In the genomic region with DNA sequence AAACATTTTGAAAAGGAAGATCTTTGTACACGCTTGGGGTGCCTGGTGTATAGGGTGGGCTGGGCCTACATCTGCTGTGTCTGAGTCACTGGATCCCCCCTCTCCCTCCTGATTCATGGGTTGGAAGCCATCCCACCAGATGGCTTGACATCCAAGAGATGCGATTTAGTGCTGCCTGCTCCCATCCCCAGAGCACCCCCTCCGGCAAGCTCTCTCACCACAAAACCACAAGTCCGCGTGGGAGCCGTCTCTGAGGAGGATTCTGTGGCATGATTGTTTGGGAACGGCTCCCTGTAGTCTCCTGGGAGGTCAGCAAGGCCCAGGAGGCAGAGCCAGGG, we compare ENCODE assay signal across 9 mouse cellular contexts. TPM values are rescaled to one million over a fixed set of nuclear protein-coding genes. Genes with fewer than 3 reads are reported as not detected.
DNase-seq lines count a peak whose midpoint lies in the region; ATAC-seq and TF ChIP-seq lines count a peak whose summit lies in the region.
"Had no signal": no experiment of that assay in that cellular context is flagged by ENCODE, and none has a peak within 500 bp of the region (broad histone marks: within the 10 kb centered on the region; RNA-seq: fewer than 3 reads in every experiment).

No protein-coding gene starts in this region.

- no peak for TF ChIP-seq CTCF in forebrain, postnatal 0 days (IDR thresholded peaks at IDR 0.05; ENCODE audit: low read depth)
- no peak; the same call in 1 of the 2 replicates for TF ChIP-seq CTCF in left cerebral cortex, adult 2 months (IDR thresholded peaks at IDR 0.05)

- intact Hi-C loops in left cerebral cortex, adult 2 months (cut with DNase I) = loop anchor here (5.0 kb wide), 1 partner anchor 63 kb away; no protein-coding TSS in a partner anchor

- 72% methylated on average over 7 of the region's 7 CpGs for WGBS in forebrain, postnatal 0 days
- 73% methylated on average over 7 of the region's 7 CpGs for WGBS in forebrain, embryonic 11.5 days
- 59% methylated on average over 7 of the region's 7 CpGs for WGBS in heart, embryonic 16.5 days
- 42% methylated on average over 7 of the region's 7 CpGs for WGBS in stomach, embryonic 15.5 days

- no peak overlapping the region for H3K4me3 ChIP-seq in forebrain, postnatal 0 days (ENCODE audit: low read depth, low read length)
- H3K4me3 ChIP-seq in forebrain, embryonic 11.5 days (ENCODE audit: low read depth, low read length) = no peak overlapping the region
- no peak overlapping the region for H3K4me3 ChIP-seq in heart, embryonic 16.5 days (ENCODE audit: low read length)
- H3K4me3 ChIP-seq in left cerebral cortex, adult 2 months = no peak overlapping the region
- H3K4me3 ChIP-seq in stomach, embryonic 15.5 days (replicated peaks) = no peak overlapping the region

- peak; percentile 24 for DNase-seq in forebrain, postnatal 0 days
- DNase-seq in forebrain, embryonic 11.5 days (ENCODE audit: low spot score) = no peak
- DNase-seq in brain, adult 2 months (ENCODE audit: low read depth, low spot score) = peak; percentile 95
- peak; percentile 60 to 77 for DNase-seq in left cerebral cortex, adult 2 months (ENCODE audit: extremely low spot score in 1 of 2, low spot score in 2 of 2)
- no peak for DNase-seq in cerebellum, postnatal 4 days (ENCODE audit: low spot score in 2 of 2)

- H3K27ac ChIP-seq in forebrain, postnatal 0 days (ENCODE audit: low read depth, low read length) = no peak overlapping the region
- no peak overlapping the region for H3K27ac ChIP-seq in forebrain, embryonic 11.5 days (ENCODE audit: low read depth, low read length)
- no peak overlapping the region; the same call in 1 of the 2 replicates for H3K27ac ChIP-seq in heart, embryonic 16.5 days (ENCODE audit: low read length)
- peak overlapping the region; percentile 55; the same call in 1 of the 2 replicates for H3K27ac ChIP-seq in left cerebral cortex, adult 2 months
- H3K27ac ChIP-seq in stomach, embryonic 15.5 days = peak overlapping the region; percentile 61; the same call in 1 of the 2 replicates

- H3K4me2 ChIP-seq in forebrain, postnatal 0 days (ENCODE audit: low read depth) = no peak overlapping the region
- H3K4me2 ChIP-seq in forebrain, embryonic 11.5 days (ENCODE audit: low read depth, low read length, severe bottlenecking) = no peak overlapping the region
- no peak overlapping the region for H3K4me2 ChIP-seq in heart, embryonic 16.5 days (ENCODE audit: low read depth, low read length)
- no peak overlapping the region for H3K4me2 ChIP-seq in stomach, embryonic 15.5 days

- no peak overlapping the region for H3K9ac ChIP-seq in forebrain, postnatal 0 days
- no peak overlapping the region for H3K9ac ChIP-seq in forebrain, embryonic 11.5 days (ENCODE audit: low read length)
- H3K9ac ChIP-seq in heart, embryonic 16.5 days (ENCODE audit: low read length) = no peak overlapping the region
- H3K9ac ChIP-seq in stomach, embryonic 15.5 days = no peak overlapping the region

- H3K36me3 ChIP-seq in forebrain, postnatal 0 days (ENCODE audit: insufficient read depth) = no peaks in the 10 kb centered on the region
- H3K36me3 ChIP-seq in forebrain, embryonic 11.5 days (ENCODE audit: control insufficient read depth, insufficient read depth, low read length) = no peaks in the 10 kb centered on the region
- no peaks in the 10 kb centered on the region for H3K36me3 ChIP-seq in heart, embryonic 16.5 days (ENCODE audit: control insufficient read depth, insufficient read depth)
- no peaks in the 10 kb centered on the region for H3K36me3 ChIP-seq in stomach, embryonic 15.5 days

- H3K27me3 ChIP-seq in forebrain, postnatal 0 days (ENCODE audit: insufficient read depth, low read length) = no peaks in the 10 kb centered on the region
- no peaks in the 10 kb centered on the region for H3K27me3 ChIP-seq in forebrain, embryonic 11.5 days (ENCODE audit: control insufficient read depth, insufficient read depth, low read length)
- no peaks in the 10 kb centered on the region for H3K27me3 ChIP-seq in heart, embryonic 16.5 days (ENCODE audit: control insufficient read depth, insufficient read depth, low read length)
- no peaks in the 10 kb centered on the region for H3K27me3 ChIP-seq in stomach, embryonic 15.5 days (replicated peaks)

- H3K4me1 ChIP-seq in forebrain, postnatal 0 days (ENCODE audit: insufficient read depth) = no peaks in the 10 kb centered on the region
- H3K4me1 ChIP-seq in forebrain, embryonic 11.5 days (replicated peaks; ENCODE audit: control insufficient read depth, insufficient read depth, low read length) = no peaks in the 10 kb centered on the region
- H3K4me1 ChIP-seq in heart, embryonic 16.5 days (ENCODE audit: control insufficient read depth, insufficient read depth, low read length) = no peaks in the 10 kb centered on the region
- 0 out of 2 replicates have a peak, but pooled peaks cover 2% of the 10 kb centered on the region for H3K4me1 ChIP-seq in stomach, embryonic 15.5 days

- ATAC-seq in forebrain, postnatal 0 days = peak; percentile 58
- no peak for ATAC-seq in forebrain, embryonic 11.5 days (replicated peaks; ENCODE audit: low FRiP score)
- ATAC-seq in heart, embryonic 16.5 days (replicated peaks; ENCODE audit: extremely low read depth, insufficient read depth, low FRiP score) = 0 out of 2 replicates have a peak, but pooled peaks have one; percentile 41
- ATAC-seq in stomach, embryonic 15.5 days (ENCODE audit: insufficient read depth, low FRiP score, low read depth) = peak; percentile 41; the same call in 1 of the 2 replicates
- ATAC-seq in monocyte, adult 5-6 weeks (replicated peaks; ENCODE audit: insufficient number of reproducible peaks, low FRiP score, low TSS enrichment, poor library complexity, severe bottlenecking) = no peak

- H3K9me3 ChIP-seq in forebrain, postnatal 0 days (ENCODE audit: low read length) = peaks cover 7% of the 10 kb centered on the region; the same call in 1 of the 2 replicates
- no peaks in the 10 kb centered on the region for H3K9me3 ChIP-seq in forebrain, embryonic 11.5 days (ENCODE audit: control insufficient read depth, low read length)
- H3K9me3 ChIP-seq in heart, embryonic 16.5 days (replicated peaks; ENCODE audit: control insufficient read depth, low read length) = peaks cover 7% of the 10 kb centered on the region
- H3K9me3 ChIP-seq in stomach, embryonic 15.5 days = no peaks in the 10 kb centered on the region

RNA-seq across cellular contexts. Expression of gene Col6a2, which starts 45.5 kb away (rescaled TPM):
- total RNA-seq in forebrain, postnatal 0 days (2014; rRNA removed) = 13.5 and 21.5 TPM in 2 replicates
- 10.4 and 11.6 TPM in 2 replicates for polyA plus RNA-seq in forebrain, postnatal 0 days (2015; fragmentation: Nextera tagmentation; extraction: Ambion mirVana)
- polyA plus RNA-seq in forebrain, embryonic 11.5 days (2014; fragmentation: Nextera tagmentation; extraction: Ambion mirVana) = 9.6 and 12.3 TPM in 2 replicates
- polyA plus RNA-seq in heart, embryonic 16.5 days (2015; fragmentation: Nextera tagmentation; extraction: Ambion mirVana) = 100 and 120 TPM in 2 replicates
- total RNA-seq in left cerebral cortex, adult 2 months (2021) = 1 to 10 TPM; 9.1 to 9.5 TPM
- polyA plus RNA-seq in stomach, embryonic 15.5 days (2015; fragmentation: Nextera tagmentation; extraction: Ambion mirVana) = 294 and 297 TPM in 2 replicates
- not detected in 3 replicates for total RNA-seq in monocyte, adult 5-6 weeks (2017)
- total RNA-seq: CH12.LX had no signal

RNA-seq across cellular contexts. Expression of gene Col6a1, which starts 57.1 kb away (rescaled TPM):
- 22.3 and 31.8 TPM in 2 replicates for total RNA-seq in forebrain, postnatal 0 days (2014; rRNA removed)
- polyA plus RNA-seq in forebrain, postnatal 0 days (2015; fragmentation: Nextera tagmentation; extraction: Ambion mirVana) = 14.6 and 15.9 TPM in 2 replicates
- polyA plus RNA-seq in forebrain, embryonic 11.5 days (2014; fragmentation: Nextera tagmentation; extraction: Ambion mirVana) = 8.6 and 11.3 TPM in 2 replicates
- polyA plus RNA-seq in heart, embryonic 16.5 days (2015; fragmentation: Nextera tagmentation; extraction: Ambion mirVana) = 105 and 125 TPM in 2 replicates
- 10 to 100 TPM; 37.5 to 51.9 TPM for total RNA-seq in left cerebral cortex, adult 2 months (2021)
- polyA plus RNA-seq in stomach, embryonic 15.5 days (2015; fragmentation: Nextera tagmentation; extraction: Ambion mirVana) = 326 and 336 TPM in 2 replicates
- total RNA-seq in monocyte, adult 5-6 weeks (2017) = not detected in 3 replicates

Comparison
In these comparisons a context has a peak if more than half of its experiments do, and no peak if none do; other contexts are left out.
1. ATAC-seq: peak in forebrain, postnatal 0 days (single experiment), heart, embryonic 16.5 days (single experiment) and stomach, embryonic 15.5 days (single experiment); none in forebrain, embryonic 11.5 days (single experiment) and monocyte, adult 5-6 weeks (single experiment).
2. DNase-seq: peak in forebrain, postnatal 0 days (single experiment), brain, adult 2 months (single experiment) and left cerebral cortex, adult 2 months (2 of 2); none in forebrain, embryonic 11.5 days (single experiment) and cerebellum, postnatal 4 days (0 of 2).
3. H3K27ac ChIP-seq: peak in left cerebral cortex, adult 2 months (single experiment) and stomach, embryonic 15.5 days (single experiment); none in forebrain, postnatal 0 days (single experiment), forebrain, embryonic 11.5 days (single experiment) and heart, embryonic 16.5 days (single experiment).